Mouse (Mus musculus): Measurements from ENCODE around the gene Atp13a1. TPM values are rescaled to one million over a fixed set of nuclear protein-coding genes. Genes with fewer than 3 reads are reported as not detected.

Gene Atp13a1
- polyA plus RNA-seq (2012): 66.9 and 72.1 TPM in 2 replicates

GRCm38 (mm10) chr8:69790773-69791367 is at the start of gene Atp13a1, which contains the start of gene Zfp866:
Gene Atp13a1, plus strand, starts transcription at chr8:69791163.
Gene Zfp866, minus strand, starts transcription at chr8:69791178.

GRCm38 (mm10) chr8:69749544-69750454 is 41.2 kb upstream of the Atp13a1 start, which contains the start of gene Zfp963:
Gene Zfp963, minus strand, starts transcription at chr8:69749970.

GRCm38 (mm10) chr8:69774503-69775148 is 16.3 kb upstream of the Atp13a1 start, which contains the start of gene Gm20422:
Gene Gm20422, minus strand, starts transcription at chr8:69774886.

GRCm38 (mm10) chr8:69808094-69808863 is 17.3 kb downstream of the Atp13a1 start, which contains the start of gene Gmip:
Gene Gmip, plus strand, starts transcription at chr8:69808679.

GRCm38 (mm10) chr8:69822386-69823191 is 31.6 kb downstream of the Atp13a1 start, which contains the start of gene Lpar2:
Gene Lpar2, plus strand, starts transcription at chr8:69822429.

GRCm38 (mm10) chr8:69832298-69832853 is 41.4 kb downstream of the Atp13a1 start, which contains the start of gene Pbx4:
Gene Pbx4, plus strand, starts transcription at chr8:69832491.

Other genes with a start within 250 kb of the Atp13a1 start
- gene Zfp868, start 165.6 kb upstream of the Atp13a1 start, polyA plus RNA-seq (2012): 3.8 and 4.9 TPM in 2 replicates
- gene Zfp964, start 136.7 kb upstream of the Atp13a1 start, polyA plus RNA-seq (2012): not detected in 2 replicates
- gene Zfp869, start 80.4 kb upstream of the Atp13a1 start, polyA plus RNA-seq (2012): 1.2 and 2.9 TPM in 2 replicates
- 0.34 and 1.2 TPM in 2 replicates for gene Zfp963, start 41.2 kb upstream of the Atp13a1 start, polyA plus RNA-seq (2012)
- 1.1 and 2.0 TPM in 2 replicates for gene Gm20422, start 16.3 kb upstream of the Atp13a1 start, polyA plus RNA-seq (2012)
- gene Zfp866, start within 50 bp of the Atp13a1 start, polyA plus RNA-seq (2012): 0.95 and 1.9 TPM in 2 replicates
- 55.4 and 65.7 TPM in 2 replicates for gene Gmip, start 17.5 kb downstream of the Atp13a1 start, polyA plus RNA-seq (2012)
- 1.4 and 1.8 TPM in 2 replicates for gene Lpar2, start 31.3 kb downstream of the Atp13a1 start, polyA plus RNA-seq (2012)
- gene Pbx4, start 41.3 kb downstream of the Atp13a1 start, polyA plus RNA-seq (2012): 53.7 and 82.5 TPM in 2 replicates
- 0.23 and 0.24 TPM in 2 replicates for gene Cilp2, start 96.5 kb downstream of the Atp13a1 start, polyA plus RNA-seq (2012)
- gene Tssk6, start 111.0 kb downstream of the Atp13a1 start, polyA plus RNA-seq (2012): 2.6 and 4.7 TPM in 2 replicates
- gene Ndufa13, start 111.4 kb downstream of the Atp13a1 start, polyA plus RNA-seq (2012): 142 and 151 TPM in 2 replicates
- gene Yjefn3, start 111.5 kb downstream of the Atp13a1 start, polyA plus RNA-seq (2012): 1.4 and 2.5 TPM in 2 replicates
- 94.1 and 106 TPM in 2 replicates for gene Gatad2a, start 205.2 kb downstream of the Atp13a1 start, polyA plus RNA-seq (2012)